Mouse (Mus musculus) cerebellum, postnatal 10 days (tissue): ENCODE results near the gene Fgfrl1.
A peak's percentile ranks its signal among the peaks of the same experiment; 100 is the strongest.

Experiments
- DNase-seq, 2 experiments: peaks; one replicate each; pipeline ENCODE4 v3.0.0; 2021; ENCODE audit warnings: mixed read lengths in 2 of 2

The Fgfrl1 gene

DNA sequence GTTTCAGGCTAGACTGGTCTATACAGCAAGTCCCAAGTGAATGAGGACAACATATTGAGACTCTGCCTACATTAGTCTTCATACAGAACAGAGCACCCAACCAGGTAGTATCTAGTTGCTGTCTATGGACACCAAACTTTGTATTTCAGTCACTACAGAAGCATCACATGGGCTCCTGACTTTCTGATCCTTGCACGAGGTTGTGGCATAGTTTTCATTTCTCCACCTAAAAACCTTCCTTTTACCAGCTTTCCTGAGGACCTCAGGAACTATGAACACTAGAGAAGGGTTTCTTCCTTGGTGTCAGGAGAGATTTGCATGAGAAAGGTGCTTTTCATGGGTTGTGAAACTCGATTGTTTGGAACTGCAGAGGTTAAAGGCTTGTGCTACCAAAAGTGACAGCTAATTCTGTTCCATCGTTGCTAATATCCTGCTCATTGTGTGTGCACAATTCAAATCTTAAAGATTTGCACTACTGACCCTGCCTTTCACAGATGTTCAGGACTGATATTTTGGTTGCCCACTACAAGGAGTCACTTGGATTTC lies 23.7 kb upstream of the Fgfrl1 start:
- DNase-seq: no peak

DNA sequence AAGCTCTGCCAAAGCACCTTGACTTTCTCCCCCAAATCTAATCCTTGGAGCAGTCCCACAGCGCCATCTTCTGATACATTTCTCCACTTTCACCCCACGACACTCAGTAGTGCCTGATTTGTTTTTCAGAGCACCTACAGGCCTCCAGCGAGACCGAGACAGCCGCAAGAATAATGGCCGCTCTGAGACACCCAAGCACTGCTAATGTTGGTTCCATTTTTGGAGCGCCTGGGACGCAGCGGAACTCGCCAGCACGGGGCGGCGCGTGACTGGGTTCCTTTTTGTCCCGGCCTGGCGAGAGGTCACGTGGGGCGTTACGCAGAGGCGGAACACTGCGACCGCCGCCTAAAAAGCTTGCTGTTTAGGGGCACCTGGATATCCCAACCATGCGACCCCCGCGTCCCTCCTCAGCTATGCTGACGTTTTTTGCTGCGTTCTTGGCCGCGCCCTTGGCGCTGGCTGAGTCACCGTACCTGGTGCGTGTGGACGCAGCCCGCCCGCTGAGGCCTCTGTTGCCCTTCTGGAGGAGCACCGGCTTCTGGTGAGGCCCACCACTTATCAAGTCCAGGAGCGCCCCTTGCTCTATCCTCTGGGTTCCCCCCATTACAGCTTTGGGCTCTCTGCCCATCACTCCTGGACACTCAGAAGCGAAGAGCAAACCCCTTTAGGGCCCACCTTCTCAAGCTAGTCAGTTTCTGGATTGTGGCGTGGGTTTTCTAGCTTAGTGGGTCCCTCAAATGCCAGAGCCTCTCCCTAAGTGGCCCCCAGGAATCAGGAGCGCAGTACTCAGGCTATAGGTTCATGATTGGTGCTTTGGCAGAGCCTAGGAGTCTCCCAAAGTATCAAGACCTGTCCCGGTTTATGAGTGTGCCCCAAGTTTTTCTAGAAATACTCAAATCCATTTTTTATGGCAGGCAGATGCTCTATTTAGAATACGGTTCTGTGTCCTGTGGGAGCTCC lies 22.9 kb upstream of the Fgfrl1 start, which contains the start of gene Dgkq:
Gene Dgkq, minus strand, starts transcription at position 696 of the 960 bp plus-strand sequence.
- DNase-seq: peak; percentile 90 to 91

DNA sequence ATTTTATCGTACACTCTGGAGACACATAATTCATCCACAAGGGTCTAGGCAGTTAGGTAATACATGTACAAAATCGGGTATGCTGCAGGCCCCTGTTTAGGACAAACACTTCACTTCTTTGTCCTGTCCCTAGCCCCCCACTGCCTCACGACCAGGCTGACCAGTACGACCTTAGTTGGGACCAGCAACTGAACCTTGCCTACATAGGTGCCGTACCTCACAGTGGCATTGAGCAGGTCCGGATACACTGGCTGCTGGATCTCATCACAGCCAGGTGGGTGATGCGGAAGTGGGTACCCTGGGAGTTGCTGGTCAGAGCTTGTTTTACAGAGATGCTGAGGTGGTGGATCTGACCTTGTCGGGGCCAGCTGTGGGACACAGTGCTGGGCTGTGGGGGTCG lies 22.2 kb upstream of the Fgfrl1 start:
- DNase-seq: no peak

DNA sequence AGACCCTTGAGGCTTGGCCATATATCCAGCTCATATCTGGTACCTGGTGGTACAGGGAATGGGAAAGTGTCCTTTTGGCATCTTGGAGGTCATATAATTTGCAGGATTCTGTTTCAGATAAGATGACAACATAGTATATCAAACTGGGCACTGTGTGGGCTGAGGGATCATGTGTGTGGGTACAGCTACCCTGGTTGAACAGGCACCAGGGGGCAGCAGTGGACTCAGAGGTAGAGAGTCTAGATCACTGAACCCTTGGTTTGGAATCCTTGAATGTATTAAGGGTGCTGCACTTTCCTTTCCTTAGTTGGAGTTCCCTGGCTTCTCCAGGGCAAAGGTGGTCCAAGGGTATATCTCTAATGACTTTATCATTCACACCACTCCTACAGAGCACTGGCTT lies 21.4 kb upstream of the Fgfrl1 start:
- DNase-seq: peak; percentile 70 to 72

DNA sequence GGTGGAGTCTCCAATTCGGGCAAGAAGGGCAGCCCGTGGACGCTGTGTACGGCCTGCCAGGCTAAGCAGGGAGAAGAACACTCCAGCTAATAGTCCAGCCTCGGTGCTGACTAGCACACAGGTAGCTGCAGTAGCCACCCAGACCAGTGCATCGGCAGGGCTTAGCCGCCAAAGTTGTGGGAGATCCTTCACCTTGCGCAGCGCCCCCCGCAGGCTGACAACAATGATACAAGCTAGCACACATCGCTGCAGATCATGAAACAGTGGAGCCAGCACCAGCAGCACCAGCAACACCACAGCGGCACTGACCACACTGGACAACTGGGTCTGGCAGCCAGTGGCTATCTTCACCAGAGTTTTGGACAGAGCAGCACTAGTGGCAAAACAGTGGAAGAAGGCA lies 20.4 kb upstream of the Fgfrl1 start:
- no peak for DNase-seq

DNA sequence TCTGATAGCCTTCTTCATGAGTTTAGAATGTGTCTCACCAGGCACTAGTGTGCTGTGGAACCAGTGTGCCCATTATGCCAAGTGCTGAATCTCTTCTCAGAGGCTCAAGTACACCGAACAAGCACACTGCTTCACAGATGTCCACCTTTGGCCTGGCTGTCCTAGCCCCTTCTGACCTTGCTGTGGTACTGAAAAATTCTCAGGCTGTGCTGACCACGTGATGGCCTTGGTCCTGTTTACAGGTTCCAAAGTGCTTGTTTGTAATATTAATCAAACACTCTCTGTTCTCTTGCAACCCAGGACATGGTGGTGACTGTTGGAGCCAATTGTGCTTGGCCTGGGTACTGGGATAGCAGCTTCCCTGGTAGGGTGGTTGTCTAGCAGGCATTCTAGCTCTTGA lies 17.6 kb upstream of the Fgfrl1 start:
- DNase-seq: no peak

DNA sequence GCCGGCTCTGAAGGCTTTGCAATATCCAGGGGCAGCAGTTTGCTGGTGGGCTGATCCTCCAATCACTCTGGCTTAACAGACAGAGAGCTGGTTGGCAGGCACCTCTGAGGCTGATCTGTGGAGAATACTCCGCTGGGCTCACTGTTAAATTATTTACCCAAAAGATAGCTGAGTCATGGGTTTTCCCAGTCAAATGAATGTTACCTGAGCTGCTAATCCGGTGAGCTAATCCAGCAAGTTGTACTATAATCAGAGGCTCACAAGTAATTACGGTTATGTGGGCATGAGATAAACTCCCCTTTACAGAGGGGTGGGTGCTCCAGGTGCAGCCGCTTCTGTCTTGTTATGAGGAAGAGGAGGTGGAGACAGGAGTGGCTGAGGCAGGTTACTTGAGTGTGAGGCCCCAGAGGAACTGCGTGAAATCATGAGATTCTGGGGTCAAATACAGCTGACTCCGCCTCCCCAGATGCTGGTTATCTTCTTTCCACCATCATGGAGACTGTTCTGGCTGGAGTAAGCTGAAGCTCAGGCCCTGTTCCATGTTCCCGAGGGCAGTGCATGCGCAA lies 16.8 kb upstream of the Fgfrl1 start, which contains the start of gene Slc26a1:
Gene Slc26a1, minus strand, starts transcription at position 319 of the 566 bp plus-strand sequence.
- no peak for DNase-seq

DNA sequence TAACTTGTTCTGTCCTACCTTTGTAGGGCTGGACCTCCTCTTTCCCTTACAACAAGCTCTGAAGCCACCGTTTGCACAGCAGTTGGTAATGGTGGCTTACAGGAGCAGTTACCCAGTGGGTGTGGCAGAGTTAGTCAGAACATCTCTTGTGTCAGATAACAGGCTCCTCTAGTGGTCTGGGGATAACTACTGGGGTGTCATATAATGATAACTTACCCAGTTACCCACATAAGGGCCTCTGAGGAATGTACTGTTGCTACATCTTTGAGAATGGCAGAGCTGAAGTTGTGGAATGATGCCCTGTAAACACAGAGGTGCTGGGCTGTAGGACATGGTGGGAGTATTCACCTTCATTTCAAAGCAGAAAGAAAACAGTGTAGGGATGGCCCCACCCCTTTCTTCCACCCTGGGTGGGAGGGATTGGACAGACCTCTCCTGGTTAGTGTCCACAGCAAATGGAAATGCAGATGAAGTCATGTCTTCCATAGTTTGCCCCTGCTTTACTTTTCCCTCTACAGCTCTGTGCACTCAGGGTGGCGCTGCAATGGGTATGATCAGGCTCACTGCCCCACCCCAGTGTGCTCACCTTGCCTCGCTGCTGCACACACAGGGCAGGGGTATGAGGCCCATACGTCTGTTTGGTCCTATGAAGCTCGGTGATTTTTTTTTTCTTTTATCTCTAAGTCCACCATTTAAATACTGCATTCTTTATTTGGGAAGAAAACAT lies 15.2 kb upstream of the Fgfrl1 start:
- peak; percentile 41 to 56 for DNase-seq

DNA sequence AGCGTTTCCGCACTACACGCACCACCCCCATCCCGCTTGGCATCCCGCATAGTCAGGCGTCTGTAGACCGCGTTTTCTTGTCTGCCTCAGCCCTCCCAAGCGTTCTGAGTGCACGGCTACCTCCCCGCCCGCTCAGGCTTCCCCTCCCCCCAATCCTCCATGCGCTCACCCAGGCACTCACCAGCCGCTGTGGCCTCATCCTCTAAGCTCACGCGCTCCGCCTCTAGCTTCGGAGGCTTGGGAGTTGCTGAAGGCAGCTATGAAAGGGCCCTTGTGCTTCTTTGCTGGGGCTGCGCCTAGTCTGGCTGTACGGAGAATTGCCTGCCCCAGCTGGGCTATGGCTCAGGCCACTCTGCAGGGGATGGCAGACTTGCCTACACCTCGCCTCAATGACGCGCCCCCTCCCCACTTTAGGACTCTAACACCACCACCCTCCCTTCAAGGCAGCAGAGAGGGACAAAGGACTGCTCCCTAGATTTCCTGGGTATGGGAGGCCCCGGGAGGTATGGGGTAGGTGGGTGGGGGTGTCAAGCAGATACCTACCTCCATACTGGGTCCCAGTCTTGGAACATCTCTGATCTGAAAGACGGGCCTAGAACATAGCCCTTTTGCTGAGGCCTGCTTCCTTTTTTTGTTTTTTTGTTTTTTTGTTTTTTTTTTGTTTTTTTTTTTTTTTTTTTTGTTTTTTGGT lies 14.4 kb upstream of the Fgfrl1 start:
- DNase-seq: peak; percentile 85 to 86

DNA sequence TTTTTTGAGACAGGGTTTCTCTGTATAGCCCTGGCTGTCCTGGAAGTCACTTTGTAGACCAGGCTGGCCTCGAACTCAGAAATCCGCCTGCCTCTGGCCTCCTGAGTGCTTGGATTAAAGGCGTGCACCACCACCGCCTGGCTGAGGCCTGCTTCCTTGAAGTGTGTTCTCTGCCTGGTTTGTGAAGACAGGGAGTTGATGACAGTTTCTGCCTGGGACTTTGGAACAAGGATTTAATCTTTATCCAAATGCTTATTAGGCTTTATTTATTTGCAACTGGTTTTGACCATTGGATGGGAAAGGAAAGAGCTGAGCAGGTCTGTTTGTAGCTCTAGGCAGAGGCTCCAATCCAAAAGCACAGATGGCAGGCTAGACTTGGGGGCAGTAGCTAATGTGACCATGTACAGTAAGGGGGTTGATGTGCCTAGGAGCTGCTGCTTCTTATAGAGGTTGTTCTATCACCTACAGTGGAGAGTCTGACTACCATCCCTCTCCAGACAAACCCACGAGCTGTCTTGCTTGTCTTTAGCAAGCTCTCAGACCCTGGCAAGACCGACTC lies 13.8 kb upstream of the Fgfrl1 start:
- peak; percentile 48 to 54 for DNase-seq

DNA sequence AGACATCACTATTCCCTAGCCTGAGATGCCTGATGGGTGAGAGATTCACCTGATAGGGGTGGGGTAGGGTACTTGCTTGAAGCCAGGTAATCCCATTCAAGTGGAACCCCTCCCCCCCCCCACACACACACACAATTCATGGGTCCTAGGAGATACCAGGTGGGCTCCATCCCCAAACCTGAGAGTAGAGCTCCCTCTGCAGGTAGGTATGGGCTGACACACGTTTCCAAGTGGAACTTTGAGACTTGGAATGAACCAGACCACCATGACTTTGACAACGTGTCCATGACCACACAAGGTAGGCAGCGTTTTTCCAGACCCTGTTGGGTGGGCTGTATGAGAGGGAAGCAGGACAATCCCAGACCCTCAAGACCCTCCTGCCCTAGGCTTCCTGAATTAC lies 12.3 kb upstream of the Fgfrl1 start:
- no peak for DNase-seq

DNA sequence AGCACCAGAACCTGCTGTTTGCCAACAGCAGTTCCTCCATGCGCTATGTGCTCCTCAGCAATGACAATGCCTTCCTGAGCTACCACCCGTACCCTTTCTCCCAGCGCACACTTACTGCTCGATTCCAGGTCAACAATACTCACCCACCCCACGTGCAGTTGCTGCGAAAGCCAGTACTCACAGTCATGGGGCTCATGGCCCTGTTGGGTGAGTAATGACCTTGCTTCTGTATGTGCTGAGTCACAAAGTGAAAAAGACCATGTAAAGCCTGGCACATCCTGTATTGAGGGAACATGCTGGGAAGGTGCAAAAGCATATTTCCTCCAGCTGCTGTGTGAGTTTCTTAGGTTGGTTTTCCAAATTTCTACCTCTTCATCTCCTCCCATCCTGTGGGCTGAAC lies 11.3 kb upstream of the Fgfrl1 start:
- no peak for DNase-seq

DNA sequence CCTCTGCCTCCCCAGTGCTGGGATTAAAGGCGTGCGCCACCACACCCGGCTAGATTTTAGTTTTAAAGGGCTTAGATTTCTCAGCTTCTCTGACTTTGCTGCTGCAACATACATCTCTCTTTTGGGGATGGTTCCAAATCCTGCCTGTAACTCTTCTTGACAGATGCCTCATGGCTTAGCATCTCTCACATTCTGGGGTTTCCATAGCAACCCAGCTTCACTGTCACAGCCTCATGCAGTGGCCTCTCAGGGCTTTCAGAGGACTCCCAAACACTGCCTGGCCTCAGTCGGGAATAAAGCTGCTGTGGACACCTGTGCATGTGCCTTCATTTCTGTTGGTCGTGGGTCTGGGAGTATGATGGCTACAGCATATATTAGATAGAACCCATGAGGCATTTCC lies 3.1 kb upstream of the Fgfrl1 start:
- DNase-seq: no peak

DNA sequence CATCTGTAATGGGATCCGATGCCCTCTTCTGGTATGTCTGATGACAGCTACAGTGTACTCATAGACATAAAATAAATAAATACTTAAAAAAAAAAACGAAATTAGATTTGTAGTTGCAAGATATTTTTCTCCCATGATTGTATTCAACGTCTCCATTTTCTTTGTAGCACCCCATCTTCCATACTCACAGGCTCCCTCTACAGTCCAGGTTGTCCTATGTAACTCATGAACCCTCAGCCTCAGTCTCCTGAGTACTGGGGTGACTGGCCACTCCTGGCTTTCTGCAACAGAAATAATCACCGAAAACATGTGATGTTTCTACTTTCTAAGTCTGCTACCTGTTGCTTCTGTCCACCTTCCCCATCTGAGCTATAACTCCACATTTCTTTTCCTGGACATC lies 1.0 kb upstream of the Fgfrl1 start:
- no peak for DNase-seq

DNA sequence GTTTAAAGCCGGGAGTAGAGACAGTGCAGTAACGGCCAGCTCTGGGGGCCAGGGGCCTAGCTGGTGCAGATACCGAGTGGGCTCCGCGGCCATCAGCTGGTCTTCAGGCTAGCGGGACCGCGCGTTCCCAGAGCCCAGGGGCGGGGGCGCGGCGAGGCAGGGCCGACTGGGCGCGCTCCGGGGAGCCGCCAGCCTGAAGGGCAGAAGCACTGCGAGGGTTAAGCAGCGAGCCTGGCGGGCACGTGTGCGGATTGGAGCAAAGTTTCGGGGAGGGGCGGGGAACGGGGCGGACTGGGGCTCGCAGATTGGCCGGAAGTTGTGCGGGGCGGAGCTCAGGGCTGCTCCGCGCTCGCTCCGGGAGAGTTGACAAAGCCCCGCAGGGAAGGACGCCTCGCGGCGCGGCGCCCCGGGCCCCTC lies 1.7 kb downstream of the Fgfrl1 start:
- peak; percentile 80 to 86 for DNase-seq

DNA sequence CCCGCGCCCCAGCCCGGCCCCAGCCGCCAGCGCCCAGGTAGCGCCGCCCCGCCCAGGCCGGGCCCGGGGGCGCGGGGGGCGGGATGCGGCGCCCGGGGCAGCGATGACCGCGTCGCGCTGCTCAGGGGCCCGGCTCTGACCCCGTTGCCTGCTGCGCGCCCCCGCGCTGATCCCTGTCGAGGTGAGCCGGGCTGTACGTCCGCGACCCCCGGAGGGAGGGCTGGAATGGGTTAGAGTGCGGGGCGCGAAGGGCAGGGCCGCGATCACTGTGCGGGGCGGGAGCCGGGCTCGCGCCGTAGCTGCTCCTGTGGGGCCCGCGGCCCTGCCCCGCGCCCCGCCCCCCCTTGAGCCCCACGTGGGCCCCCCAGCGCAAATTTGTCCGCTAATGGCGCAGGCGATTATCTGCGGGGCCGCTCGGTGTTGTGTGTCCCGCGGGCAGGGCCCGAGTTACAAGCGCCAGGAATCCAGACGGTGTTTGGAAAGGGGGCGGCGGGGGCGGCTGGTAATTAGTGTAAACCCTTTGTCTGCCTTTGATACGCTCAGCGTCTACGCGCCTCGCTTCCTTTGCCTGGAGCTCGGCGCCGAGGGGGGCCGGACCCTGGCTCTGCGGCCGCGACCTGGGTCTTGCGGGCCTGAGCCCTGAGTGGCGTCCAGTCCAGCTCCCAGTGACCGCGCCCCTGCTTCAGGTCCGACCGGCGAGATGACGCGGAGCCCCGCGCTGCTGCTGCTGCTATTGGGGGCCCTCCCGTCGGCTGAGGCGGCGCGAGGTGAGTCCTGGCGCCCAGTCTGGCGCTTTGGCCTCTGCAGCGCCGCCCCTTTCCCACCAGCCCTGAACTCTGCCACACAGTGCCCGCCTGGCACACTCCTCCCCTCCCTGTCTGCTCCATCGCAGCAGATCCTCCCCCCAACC lies 2.4 kb downstream of the Fgfrl1 start:
- peak; percentile 43 to 54 for DNase-seq

DNA sequence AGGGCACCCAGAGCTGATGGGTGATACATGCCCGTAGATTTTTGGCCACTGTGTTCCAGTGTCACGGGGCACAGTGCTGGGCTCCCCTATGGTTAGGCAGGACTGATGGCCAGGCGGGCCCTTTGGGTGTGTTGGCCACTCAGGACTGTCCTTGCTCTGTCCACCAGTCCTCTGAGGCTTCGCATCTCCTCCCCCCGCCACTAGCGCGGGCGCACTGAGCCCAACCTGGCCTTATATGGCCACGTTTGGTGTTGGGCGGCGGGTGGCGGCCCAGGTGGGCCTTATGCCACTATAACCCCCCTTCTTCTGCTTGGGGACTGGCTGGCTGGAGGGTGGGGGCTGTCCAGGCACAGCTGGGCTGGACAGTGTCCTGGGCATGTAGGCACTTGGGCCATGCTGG lies 3.7 kb downstream of the Fgfrl1 start:
- DNase-seq: no peak

DNA sequence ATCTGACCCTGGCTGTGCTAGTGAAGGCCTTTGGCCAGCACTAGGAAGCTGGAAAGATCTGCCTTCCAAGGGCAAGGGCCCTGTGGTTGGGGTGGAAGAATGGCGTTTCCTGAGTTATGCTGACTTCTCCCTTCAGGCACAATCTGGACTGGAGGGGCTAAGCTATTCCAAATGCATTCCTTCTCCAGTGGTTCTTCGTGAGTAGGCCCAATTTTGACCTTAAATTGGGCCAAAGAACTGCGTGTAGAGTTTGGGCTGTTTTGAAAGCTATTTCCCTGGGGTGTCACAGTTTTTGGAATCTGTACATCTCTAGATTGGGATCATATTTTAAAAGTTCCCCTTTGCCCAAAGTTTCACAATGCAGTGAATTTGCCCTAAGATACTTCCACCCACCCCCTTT lies 4.4 kb downstream of the Fgfrl1 start:
- DNase-seq: no peak

DNA sequence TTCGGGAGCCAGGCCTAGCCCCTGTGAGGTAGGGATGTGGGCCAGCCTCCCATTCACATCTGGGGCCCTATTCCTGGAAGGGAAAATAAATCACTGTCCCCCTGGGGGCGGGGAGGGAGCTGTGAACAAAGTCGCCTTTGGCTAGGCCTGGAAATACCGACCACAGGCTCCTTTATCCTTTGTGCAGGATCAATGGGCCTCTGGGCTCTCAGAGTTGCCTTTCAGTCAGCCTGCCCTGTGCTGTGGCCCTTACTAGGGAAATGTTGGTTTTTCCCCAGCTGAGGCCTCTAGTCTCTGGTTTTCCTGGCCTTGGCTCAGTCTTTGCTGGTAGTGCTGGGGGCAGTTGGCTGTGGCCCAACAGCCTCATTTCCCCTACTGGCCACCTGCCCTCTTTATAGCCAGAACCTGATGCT lies 5.2 kb downstream of the Fgfrl1 start:
- DNase-seq: peak; percentile 50 to 69

DNA sequence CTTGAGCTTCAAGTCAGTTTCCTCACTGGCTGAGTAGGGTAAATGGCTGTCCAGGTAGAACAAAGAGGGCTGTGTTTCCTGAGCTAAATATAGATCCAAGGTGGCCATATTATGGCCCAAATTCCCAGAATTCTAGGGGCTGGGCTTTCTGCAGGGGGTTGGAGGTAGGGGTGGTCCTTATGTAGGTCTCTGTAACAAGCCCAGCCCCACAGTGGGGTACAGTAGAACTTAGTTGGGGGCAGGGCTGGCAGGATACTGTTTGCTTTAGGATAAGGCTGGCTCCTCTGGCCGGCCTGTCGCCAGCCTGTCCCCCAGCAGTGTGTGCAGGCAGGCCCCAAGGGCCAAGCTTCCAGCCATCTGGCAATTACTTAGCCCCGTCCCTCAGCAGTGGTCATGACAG lies 8.2 kb downstream of the Fgfrl1 start:
- no peak for DNase-seq
